Mouse (Mus musculus) heart, postnatal 36 days (tissue): Measurements from ENCODE around the gene AA792892. TPM values are rescaled to one million over a fixed set of nuclear protein-coding genes. Genes with fewer than 3 reads are reported as not detected.
"Not testable (repeated sequence)": the region's sequence is repeated elsewhere in the genome, so short reads cannot be mapped to it uniquely, and the experiment has no call there.

Source experiments
- DNase-seq, 2 experiments: peaks; one replicate each; pipeline ENCODE4 v3.0.0; 2021 to 2022
- intact Hi-C: fragments of 180-260 bp; cut with DNase I; formaldehyde crosslinking; loops from one replicate; pipeline ENCODE4 v1.15.1; 2025
- total RNA-seq, 2 experiments: library from RNA; stranded (reverse); gene quantifications; 2 replicates each; pipeline ENCODE4 v1.2.3; 2021

AA792892 gene
- total RNA-seq = not detected

DNA sequence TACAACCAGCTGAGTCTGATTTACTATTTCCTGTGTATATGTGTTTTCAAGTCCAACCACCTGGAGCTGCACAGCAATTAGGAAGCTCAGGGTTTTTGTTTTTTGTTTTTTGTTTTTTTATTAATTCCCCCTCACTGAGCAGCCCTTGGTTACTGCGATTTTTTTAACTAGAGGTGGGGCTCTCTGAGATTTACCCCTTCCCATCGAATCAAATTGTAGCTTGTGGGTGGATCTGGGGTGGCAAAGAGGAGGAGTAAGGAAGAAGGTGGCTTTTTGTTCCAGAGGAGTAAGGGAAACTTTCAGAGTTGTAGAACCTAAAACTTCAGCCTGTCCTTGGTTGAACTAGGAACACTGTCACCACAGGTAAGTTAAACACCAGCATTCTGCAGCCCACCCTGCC, at the start of gene AA792892:
TSS of gene AA792892 (plus strand) at position 301 of the 400 bp plus-strand sequence.
- intact Hi-C loops = not testable (repeated sequence)

DNA sequence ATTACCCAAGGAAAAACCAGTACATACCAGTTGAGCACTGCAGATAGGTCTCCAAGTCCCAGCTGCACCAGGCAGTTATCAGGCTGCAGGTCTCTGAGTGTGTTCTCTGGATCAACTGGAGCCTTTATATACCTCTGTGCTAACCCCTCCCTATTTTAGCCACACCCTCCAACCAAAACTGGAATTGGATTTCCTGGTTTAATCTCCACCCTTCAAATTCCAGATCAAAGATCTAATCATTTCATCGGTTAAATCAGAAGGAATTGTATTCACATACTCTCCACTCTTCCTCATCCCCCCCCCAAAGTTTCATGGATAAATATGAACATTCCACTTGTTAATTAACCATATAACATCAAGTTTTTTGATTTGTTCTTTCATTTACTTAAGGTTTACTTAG, 32.9 kb upstream of the AA792892 start, which contains the start of gene A430089I19Rik:
TSS of gene A430089I19Rik (minus strand) at position 101 of the 400 bp plus-strand sequence.
- DNase-seq, intact Hi-C loops: not testable (repeated sequence)

More for the DNA sequence above, at the start of gene AA792892:
- DNase-seq = not testable (repeated sequence)

DNA sequence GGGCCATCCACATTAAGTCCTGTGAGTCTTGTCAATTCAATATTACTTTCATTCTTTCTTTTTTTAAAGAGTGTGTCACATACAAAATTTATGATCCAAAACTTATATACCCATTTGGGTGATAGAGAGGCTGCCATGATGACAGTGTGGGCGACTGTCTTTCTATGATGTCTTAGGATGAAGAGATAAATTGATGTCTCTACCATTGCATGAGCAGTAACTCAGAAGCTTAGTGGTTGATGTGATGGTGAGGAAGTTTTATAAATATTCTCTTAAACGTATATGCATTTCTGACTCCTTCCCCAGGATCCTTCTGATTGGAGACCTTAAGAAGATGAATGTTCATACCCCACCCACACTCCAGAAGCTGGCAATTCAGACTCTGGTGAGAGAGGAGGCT, 25.4 kb upstream of the AA792892 start, which contains the start of gene Gm6502:
TSS of gene Gm6502 (plus strand) at position 301 of the 400 bp plus-strand sequence.
- DNase-seq, intact Hi-C loops: not testable (repeated sequence)

Other genes with a start within 250 kb of the AA792892 start
- not detected for gene Gm3106, start 121.7 kb upstream of the AA792892 start, total RNA-seq
- gene A430089I19Rik, start 33.0 kb upstream of the AA792892 start, total RNA-seq = not detected
- gene Gm6502, start 25.3 kb upstream of the AA792892 start, total RNA-seq = not detected
- gene Gm7682, start 106.0 kb downstream of the AA792892 start, total RNA-seq = not detected
- not detected for gene Gm3139, start 186.5 kb downstream of the AA792892 start, total RNA-seq